Mouse (Mus musculus) layer of hippocampus, postnatal 25 days (tissue): Measurements from ENCODE around the gene Wdr66. TPM values are rescaled to one million over a fixed set of nuclear protein-coding genes. Genes with fewer than 3 reads are reported as not detected.

Experiments used
- DNase-seq, 2 experiments: peaks; one replicate each; pipeline ENCODE4 v3.0.0; 2022; ENCODE audit warnings: mixed read lengths in 2 of 2, low spot score in 1 of 2; ENCODE audit errors: extremely low spot score in 1 of 2
- total RNA-seq, 2 experiments: library from RNA; stranded (reverse); gene quantifications; 2 replicates each; pipeline ENCODE4 v1.2.3; 2021

The Wdr66 gene
- total RNA-seq, 2 experiments from 2014 or later = 2.8 to 3.2 TPM

- DNase-seq = no peak
These were observed 57.9 kb downstream of the Wdr66 start for GRCm38 (mm10) chr5:123309816-123310215.

GRCm38 (mm10) chr5:123310221-123310620 is 58.3 kb downstream of the Wdr66 start:
- DNase-seq = no peak

GRCm38 (mm10) chr5:123313058-123313630 is 61.2 kb downstream of the Wdr66 start:
- no peak for DNase-seq

GRCm38 (mm10) chr5:123313851-123314380 is 62.0 kb downstream of the Wdr66 start:
- DNase-seq = no peak

- DNase-seq = no peak
These were observed 63.4 kb downstream of the Wdr66 start for GRCm38 (mm10) chr5:123315219-123315866.

- DNase-seq = no peak
These were observed 66.1 kb downstream of the Wdr66 start for GRCm38 (mm10) chr5:123317992-123318391.

- DNase-seq = no peak
These were observed 68.2 kb downstream of the Wdr66 start for GRCm38 (mm10) chr5:123320136-123320535.

- no peak for DNase-seq
These were observed 72.3 kb downstream of the Wdr66 start for GRCm38 (mm10) chr5:123324242-123324641.

GRCm38 (mm10) chr5:123326006-123326750 is 74.3 kb downstream of the Wdr66 start:
- DNase-seq = no peak

- no peak for DNase-seq
These were observed 74.8 kb downstream of the Wdr66 start for GRCm38 (mm10) chr5:123326751-123327148.

GRCm38 (mm10) chr5:123327686-123328085 is 75.8 kb downstream of the Wdr66 start:
- no peak for DNase-seq

- DNase-seq = no peak
These were observed 81.7 kb downstream of the Wdr66 start for GRCm38 (mm10) chr5:123333566-123333965.

GRCm38 (mm10) chr5:123336205-123336961 is 84.5 kb downstream of the Wdr66 start:
- DNase-seq = no peak

GRCm38 (mm10) chr5:123338463-123338862 is 86.6 kb downstream of the Wdr66 start:
- no peak for DNase-seq

GRCm38 (mm10) chr5:123343707-123344627 is 92.1 kb downstream of the Wdr66 start, which contains the start of gene Bcl7a:
TSS of gene Bcl7a (plus strand) at chr5:123343834.
- peak; percentile 97 to 98 for DNase-seq

- DNase-seq = no peak
These were observed 92.7 kb downstream of the Wdr66 start for GRCm38 (mm10) chr5:123344628-123344962.

- DNase-seq = peak; percentile 40 to 47
These were observed 93.3 kb downstream of the Wdr66 start for GRCm38 (mm10) chr5:123344963-123345852.

GRCm38 (mm10) chr5:123345853-123346654 is 94.2 kb downstream of the Wdr66 start:
- DNase-seq = peak; percentile 35 to 57
